ENCODE assay signal across 23 mouse cellular contexts in the genomic region with DNA sequence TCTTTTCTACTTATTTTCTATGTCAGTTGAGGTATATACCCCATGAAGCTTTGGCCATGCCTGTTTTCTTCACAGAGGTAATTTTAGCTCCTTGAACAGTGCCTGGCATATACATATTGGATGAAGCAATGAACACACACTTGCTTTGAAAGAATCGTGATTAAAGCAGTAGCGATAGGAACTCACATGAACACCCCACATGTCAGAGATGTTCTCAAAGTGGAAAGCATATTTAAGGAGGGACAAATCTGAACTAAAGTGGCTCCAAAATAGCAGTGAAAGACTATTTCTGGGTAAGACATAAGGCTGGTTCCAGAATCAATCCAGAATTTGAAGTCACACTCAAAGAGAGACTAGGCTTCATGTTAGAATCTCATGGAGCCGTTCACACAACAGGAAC.
"Had no signal": no experiment of that assay in that cellular context is flagged by ENCODE, and none has a peak within 500 bp of the region (broad histone marks: within the 10 kb centered on the region; RNA-seq: fewer than 3 reads in every experiment).

No protein-coding gene starts in this region.

- H3K27ac ChIP-seq: kidney, postnatal 0 days; limb, embryonic 10.5 days; limb, embryonic 13.5 days; liver, embryonic 12.5 days; liver, embryonic 15.5 days; lung, embryonic 15.5 days; midbrain, embryonic 10.5 days; midbrain, embryonic 13.5 days; neural tube, embryonic 13.5 days; stomach, postnatal 0 days had no signal

- ATAC-seq: intestine, postnatal 0 days; liver, embryonic 12.5 days; midbrain, embryonic 13.5 days; midbrain, embryonic 16.5 days had no signal

- DNase-seq: kidney, adult 2 months; kidney, postnatal 36 days; liver; lung, adult 18-20 months; lung, postnatal 10 days; lung, postnatal 36 days; retina, postnatal 1 day; right cerebral cortex, postnatal 4 days; thymus, postnatal 25 days had no signal

- H3K4me3 ChIP-seq: limb, embryonic 10.5 days; limb, embryonic 13.5 days; liver, embryonic 12.5 days; liver, embryonic 15.5 days; lung, embryonic 15.5 days; megakaryocyte, embryonic 14.5 days; midbrain, embryonic 10.5 days; midbrain, embryonic 13.5 days; myocyte; neural tube, embryonic 13.5 days had no signal
